Mouse (Mus musculus): ENCODE data around the gene Ubap1l.

DNA sequence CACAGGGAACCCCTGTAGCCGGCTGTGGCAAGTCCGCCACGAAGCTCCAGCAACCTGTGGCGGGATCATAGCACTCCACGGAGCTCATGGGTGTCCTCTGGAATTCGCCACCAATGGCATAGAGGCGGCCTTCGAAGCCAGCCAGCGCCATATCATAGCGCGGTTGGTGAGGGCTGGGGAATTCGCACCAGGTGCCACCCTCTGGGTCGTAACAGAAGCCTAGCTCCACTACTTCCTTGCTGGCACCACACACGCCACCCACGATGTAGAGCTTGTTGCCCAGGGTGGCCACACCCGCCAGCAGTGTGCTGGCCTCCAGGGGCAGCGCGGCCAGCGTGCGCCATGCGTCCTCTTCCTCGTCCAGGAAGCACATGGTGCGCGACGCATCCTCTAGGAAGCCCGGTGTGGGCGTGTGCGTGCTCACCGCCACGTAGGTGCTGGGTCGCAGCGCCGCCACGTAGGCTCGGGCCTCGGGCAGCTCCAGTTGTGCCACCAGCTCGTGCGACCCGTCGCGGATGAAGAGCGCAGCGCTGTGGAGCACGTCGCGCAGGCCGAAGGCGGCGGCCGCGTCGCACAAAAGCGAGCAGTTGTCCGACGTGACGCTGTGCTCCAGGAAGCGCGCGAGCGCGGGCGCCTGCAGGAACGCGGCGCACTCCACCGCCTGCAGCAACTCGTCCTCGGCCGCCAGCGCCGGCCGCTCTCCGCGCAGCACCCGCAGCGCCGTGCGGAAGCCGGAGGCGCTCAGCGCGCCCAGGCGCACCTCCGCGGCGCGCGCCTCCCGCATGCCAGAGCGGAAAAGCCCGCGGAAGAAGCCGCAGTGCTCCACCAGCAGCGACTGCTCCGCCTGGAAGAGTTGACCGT is 30.1 kb downstream of the Ubap1l start:
- no peak for TF ChIP-seq CTCF (IDR thresholded peaks at IDR 0.05; ENCODE audit: borderline replicate concordance, insufficient read depth, low read length)
- TF ChIP-seq POLR2A (IDR thresholded peaks at IDR 0.05; ENCODE audit: low read depth, low read length), result no peak

All from embryonic fibroblast, embryonic 13.5 days (primary cell).